Mouse (Mus musculus) heart, adult 11 months (tissue): ENCODE measurements around the gene Gng4.
A peak's percentile ranks its signal among the peaks of the same experiment; 100 is the strongest.

Experiments
- DNase-seq: peaks from one replicate; pipeline ENCODE4 v3.0.0; 2022

The Gng4 gene

DNA sequence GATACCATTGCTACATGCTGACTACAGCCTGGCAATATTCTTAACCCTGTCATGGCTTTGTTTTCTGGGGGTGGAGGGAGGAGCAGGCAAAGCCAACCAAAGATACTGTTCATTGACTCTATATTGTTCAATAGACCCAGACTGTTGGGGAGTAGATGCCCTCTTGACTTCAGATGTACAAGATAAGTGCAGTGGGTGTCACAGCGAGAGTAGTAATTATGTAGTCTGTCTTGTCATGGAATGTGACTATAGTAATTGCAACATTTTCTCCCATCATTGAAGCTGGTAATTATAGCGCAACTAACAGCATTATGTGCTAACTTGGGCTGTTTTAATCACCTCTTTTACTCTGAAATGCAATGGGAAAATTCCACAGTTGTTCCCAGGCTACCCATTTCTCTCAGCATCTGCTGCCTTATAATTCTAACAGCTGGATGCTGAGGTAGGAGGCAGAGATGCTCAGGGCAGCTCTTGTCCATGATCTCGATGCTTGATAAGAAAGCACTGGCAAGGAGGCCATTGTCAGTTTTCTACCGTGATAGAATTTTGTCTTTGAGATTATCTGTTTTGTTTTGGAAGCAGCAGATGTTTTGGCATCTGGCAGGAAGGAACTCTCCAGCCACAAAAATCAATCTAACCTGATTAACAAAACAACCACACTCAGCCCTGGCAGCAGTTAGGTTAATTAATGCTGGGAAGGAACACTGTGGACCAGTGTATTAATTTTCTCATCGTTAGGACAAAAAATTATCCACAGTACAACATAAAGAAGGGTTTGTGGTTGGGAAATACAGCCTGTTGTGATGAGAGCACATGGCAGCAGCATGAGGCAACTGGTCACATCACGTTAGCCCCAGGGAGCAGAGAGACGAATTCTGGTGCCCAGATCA lies 36.6 kb downstream of the Gng4 start:
- peak; percentile 73 for DNase-seq

GRCm38 (mm10) chr13:13824946-13825345 lies 41.1 kb downstream of the Gng4 start:
- peak; percentile 73 for DNase-seq

DNA sequence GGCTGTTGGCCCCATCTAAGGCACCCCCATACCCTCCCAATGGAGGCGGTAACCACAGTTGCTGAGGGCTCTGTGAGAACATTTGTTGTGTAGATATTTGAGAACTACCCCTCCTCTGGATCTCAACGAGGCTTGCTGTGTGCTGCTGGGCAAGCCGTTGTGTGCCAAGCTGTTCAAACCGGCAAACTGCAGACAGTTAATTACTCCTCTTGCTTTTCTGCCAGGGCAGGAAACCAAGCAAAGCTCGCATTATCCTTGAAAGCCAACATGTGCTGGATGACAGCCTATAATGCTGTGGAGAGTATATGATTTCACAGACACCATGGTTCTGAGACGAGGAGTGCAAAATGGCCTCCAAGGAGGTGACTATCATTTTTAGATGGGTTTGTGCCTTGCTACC lies 42.7 kb downstream of the Gng4 start:
- peak; percentile 40 for DNase-seq

DNA sequence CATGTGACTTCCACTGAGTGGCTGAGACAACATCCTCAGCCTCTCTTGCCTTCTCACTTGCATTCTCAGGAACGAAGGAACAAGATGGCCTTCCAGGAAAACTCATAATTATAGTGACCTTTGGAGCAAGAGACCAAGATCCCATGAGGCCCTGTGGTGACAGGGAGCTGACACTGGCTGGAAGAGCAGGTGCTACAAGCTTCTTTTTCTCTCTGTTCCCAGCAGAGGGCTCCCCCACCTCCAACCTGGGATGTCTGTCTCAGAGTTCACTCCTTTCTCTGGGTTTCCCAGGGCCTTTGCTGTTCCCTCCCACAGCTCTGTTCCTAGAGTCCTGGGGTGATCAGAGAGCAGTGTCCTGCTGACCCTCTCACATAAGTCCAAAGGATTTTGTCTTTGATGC lies 44.3 kb downstream of the Gng4 start:
- DNase-seq = peak; percentile 62

DNA sequence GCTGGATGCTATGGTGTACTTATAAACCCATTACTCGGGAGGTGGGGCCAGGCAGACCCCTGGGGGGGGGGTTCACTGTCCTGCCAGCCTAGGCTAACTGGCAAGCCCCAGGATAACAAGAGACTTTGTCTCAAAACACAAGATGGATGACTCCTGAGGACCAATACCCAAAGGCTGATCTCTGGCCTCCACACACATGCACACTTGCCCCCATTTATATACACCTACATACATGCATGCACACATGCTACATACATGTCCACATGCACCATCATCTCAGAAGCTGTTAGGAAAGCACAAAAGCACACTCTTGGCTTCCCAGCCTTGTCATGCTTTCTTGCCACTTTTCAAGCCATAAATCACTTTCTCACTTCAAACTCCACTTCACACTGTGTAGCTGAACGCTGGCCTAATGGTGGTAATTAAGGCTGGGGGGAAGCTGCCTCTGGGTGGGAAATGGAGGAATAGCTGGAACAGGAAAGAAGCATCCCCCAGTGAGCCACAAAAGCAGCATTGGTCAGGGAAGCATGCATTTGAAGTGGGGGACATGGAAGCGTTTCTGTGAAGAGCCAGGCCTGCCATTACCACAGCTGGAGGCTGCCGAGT lies 46.7 kb downstream of the Gng4 start:
- peak; percentile 62 for DNase-seq

- DNase-seq = no peak
These were observed 51.3 kb downstream of the Gng4 start for GRCm38 (mm10) chr13:13835180-13835579.

DNA sequence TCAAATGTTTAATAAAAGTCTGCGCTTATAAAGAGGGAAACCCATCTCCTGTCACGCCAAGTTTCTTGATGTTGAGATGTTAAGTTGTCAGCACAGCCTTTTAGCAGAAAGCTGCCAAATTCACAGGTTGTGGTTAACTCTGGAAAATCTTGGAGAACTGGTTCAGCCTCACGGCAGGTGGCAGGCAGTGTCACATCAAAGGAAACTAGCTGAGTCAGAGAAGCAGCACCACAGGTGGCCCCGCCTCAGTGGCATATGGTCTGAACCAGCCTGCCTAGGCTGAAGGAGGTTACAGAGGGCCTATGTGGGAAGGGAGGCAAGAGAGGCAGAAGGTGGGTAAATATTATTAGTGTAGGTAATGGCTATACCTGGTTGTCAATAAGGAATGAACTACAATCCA lies 61.2 kb downstream of the Gng4 start:
- DNase-seq = no peak

GRCm38 (mm10) chr13:13847075-13847599 lies 63.3 kb downstream of the Gng4 start:
- no peak for DNase-seq

DNA sequence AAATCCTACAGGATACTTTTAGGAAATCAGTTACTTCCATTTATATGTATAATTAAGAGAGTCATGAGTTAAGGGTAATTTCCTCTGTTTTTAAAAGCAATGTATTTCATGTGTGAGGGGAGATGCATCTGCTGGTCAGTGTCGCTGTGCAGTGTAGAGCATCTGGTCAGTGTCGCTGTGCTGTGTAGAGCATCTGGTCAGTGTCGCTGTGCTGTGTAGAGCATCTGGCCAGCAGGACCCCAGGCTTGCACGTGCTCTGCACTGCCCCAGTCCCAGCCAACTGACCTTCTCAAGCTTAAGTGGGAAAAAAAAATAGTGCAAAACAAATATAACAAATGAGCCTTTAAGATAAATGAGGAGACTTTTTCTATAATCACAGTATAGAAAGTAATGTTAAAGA lies 73.3 kb downstream of the Gng4 start:
- DNase-seq = no peak

DNA sequence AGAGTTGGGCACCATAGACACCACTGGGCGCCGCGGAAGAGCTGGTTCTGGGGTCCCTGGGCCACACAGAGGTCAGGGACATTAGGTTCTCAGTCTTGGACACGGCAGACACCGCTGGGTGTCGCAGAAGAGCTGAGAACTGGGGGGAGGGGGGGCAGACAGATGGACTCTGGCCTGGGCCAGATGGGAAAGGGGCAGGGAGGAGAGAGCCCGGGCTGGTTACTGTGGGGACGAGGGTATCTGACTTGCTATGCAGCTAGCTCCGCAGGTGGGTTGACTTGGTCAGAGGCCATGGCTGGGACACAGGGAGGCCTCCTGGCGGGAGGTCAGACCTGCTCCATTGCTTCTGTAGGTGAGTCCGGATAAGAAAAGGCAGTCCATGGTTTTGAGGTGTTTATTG lies 78.5 kb downstream of the Gng4 start:
- DNase-seq = no peak

DNA sequence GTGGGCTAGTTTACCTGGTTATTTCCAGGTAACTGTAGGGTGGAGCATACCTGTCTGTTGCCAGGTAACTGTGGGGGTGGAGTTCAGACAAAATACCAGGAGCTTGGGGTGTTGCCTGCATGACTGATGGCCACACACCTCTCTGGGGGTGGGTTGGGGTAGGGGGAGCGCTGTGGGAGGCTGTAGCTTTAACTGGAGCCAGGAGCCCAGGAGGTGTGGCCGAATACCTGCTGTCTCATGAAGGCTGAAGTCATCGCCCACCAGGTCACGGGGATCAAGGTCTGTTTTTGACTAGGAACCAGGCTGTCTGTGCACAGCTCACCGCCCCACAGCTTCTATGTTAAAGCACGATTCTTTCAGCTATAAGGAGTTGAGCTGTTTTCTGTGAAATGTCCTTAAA lies 79.1 kb downstream of the Gng4 start:
- DNase-seq = no peak

GRCm38 (mm10) chr13:13866339-13866738 lies 82.5 kb downstream of the Gng4 start:
- no peak for DNase-seq

DNA sequence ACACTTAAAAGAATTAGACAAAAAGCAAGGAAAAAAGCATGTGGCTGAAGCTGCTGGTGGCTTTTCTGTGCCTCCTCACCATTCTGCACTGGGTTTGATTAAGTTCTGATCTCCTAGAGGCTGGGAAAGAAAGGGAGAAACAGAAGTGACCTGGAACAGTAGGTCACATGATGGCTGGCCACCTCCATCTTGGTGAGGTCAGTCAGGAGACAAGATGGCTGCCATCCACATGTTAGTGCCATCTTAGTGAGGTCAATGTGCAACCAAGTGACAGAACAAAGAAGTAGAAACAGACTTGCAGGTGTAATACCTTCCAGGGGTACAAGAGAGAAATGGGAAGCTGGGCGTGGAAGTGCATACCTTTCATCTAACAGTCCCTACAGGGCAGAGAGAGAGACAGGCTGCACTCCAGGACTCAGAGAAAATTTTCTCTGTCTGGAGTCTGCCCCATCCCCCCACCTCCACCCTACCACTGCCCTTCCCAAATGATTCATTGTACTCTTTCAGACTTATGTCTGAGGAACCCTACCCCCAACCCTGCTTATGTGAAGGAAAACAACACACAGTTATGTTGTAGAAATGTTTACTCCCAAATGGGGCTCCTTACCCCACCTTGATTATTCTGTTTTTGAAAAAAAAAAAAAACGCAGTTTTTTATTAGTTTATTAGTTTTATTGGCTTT lies 83.4 kb downstream of the Gng4 start:
- DNase-seq = no peak

- no peak for DNase-seq
These were observed 84.1 kb downstream of the Gng4 start for GRCm38 (mm10) chr13:13867922-13868321.
